Mouse (Mus musculus): ENCODE data around the gene 0610009B22Rik. TPM values are rescaled to one million over a fixed set of nuclear protein-coding genes. Genes with fewer than 3 reads are reported as not detected.

Gene 0610009B22Rik
- polyA plus RNA-seq, 1 experiment from 2014 or later: 95.4 TPM

DNA sequence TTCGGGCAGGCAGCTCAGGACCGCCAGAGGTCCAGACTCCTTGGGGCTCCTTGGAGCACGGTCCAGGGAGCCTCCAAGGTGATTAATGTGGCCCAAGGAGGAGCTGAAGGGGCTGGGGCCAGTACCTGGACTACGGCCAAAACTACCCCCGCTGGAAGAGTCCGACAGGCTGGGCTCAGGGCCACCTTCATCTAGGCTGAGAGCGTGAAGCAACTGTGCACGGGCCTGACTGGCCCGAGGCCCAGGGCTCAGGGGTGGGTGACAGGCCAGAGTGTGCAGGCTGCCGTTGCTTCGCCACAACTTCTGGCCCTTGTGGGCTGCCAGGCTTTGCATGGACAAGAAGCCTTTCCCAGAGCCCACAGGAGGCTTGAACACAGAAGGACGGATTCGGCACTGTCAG lies 43.4 kb downstream of the 0610009B22Rik start:
- H3K4me2 ChIP-seq: no peak overlapping the region
- H3K4me3 ChIP-seq (replicated peaks): no peak overlapping the region
- H3K4me1 ChIP-seq: peaks cover 23% of the 10 kb centered on the region
- no peaks in the 10 kb centered on the region for H3K9me3 ChIP-seq
- WGBS: 92% methylated on average over 13 of the region's 13 CpGs
- no peak for ATAC-seq (ENCODE audit: low FRiP score)
- H3K27ac ChIP-seq: no peak overlapping the region
- no peaks in the 10 kb centered on the region for H3K36me3 ChIP-seq (replicated peaks)
- no peak overlapping the region for H3K9ac ChIP-seq
- H3K27me3 ChIP-seq: peaks cover 18% of the 10 kb centered on the region

DNA sequence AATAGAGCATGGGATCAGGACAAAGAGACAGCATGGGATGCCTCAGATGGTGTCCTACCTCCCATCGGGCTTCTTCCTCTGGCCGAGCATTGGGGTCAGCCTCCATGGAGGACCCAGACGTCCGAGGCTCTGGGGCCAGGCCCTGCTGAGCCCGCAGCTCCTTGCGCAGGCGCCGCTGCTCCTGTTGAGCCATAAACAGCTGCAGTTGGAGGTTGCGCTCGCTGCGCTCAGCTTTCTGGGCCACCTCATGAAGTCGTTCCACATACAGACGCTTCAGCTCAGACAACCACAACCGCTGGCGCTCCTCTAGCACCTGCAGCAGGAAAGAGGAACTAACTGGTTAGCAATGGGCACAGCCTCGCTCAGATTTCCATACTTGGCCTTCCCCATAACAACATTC lies 44.5 kb downstream of the 0610009B22Rik start:
- Histone ChIP-seq H3K4me2 (no peak overlapping the region), H3K36me3 (replicated peaks) (no peaks in the 10 kb centered on the region), H3K27ac (no peak overlapping the region), H3K9me3 (no peaks in the 10 kb centered on the region), H3K9ac (no peak overlapping the region), H3K4me1 (peaks cover 12% of the 10 kb centered on the region), H3K4me3 (replicated peaks) (no peak overlapping the region), H3K27me3 (peaks cover 7% of the 10 kb centered on the region)
- 69% methylated on average over 16 of the region's 16 CpGs for WGBS
- ATAC-seq (ENCODE audit: low FRiP score): no peak

GRCm38 (mm10) chr11:51643761-51644160 lies 44.9 kb downstream of the 0610009B22Rik start:
- no peak for ATAC-seq (ENCODE audit: low FRiP score)
- Histone ChIP-seq H3K4me2 (no peak overlapping the region), H3K4me3 (replicated peaks) (no peak overlapping the region)

GRCm38 (mm10) chr11:51643202-51643601 lies 45.5 kb downstream of the 0610009B22Rik start:
- no peak overlapping the region for H3K4me3 ChIP-seq (replicated peaks)
- H3K36me3 ChIP-seq (replicated peaks): no peaks in the 10 kb centered on the region
- peaks cover 3% of the 10 kb centered on the region for H3K4me1 ChIP-seq
- no peak overlapping the region for H3K4me2 ChIP-seq
- H3K9ac ChIP-seq: no peak overlapping the region
- H3K27ac ChIP-seq: no peak overlapping the region
- H3K27me3 ChIP-seq: peaks cover 4% of the 10 kb centered on the region; the same call in 1 of the 2 replicates
- WGBS: 88% methylated on average over 9 of the region's 9 CpGs
- no peak for ATAC-seq (ENCODE audit: low FRiP score)
- H3K9me3 ChIP-seq: no peaks in the 10 kb centered on the region

More at GRCm38 (mm10) chr11:51643761-51644160, 44.9 kb downstream of the 0610009B22Rik start:
- 57% methylated on average over 15 of the region's 15 CpGs for WGBS
- no peak overlapping the region for H3K27ac ChIP-seq
- no peak overlapping the region for H3K9ac ChIP-seq
- H3K4me1 ChIP-seq: peaks cover 7% of the 10 kb centered on the region
- H3K9me3 ChIP-seq: no peaks in the 10 kb centered on the region
- H3K27me3 ChIP-seq: peaks cover 3% of the 10 kb centered on the region; the same call in 1 of the 2 replicates
- H3K36me3 ChIP-seq (replicated peaks): no peaks in the 10 kb centered on the region

DNA sequence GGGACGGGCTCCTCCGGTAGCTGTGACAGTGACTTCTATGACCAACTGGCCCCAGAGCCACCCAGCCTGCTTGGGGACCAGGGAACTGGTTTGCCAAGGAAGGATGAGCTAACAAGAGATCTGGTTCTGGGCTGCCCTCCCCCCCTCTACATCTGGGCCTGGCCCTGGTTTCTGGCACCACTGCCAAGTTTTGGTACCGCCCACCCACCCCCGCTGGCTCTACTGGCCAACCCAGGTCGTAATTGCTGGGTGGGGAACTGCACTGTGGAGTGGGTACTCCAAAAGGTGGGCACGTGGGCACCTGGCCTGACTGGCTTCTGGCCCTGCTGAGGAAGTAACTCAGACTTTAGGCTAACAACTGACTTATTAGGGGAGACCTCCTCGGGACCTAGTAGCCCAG lies 47.9 kb downstream of the 0610009B22Rik start:
- no peak overlapping the region for H3K4me3 ChIP-seq (replicated peaks)
- peaks cover 5% of the 10 kb centered on the region; the same call in 1 of the 2 replicates for H3K27me3 ChIP-seq
- H3K27ac ChIP-seq: no peak overlapping the region
- 87% methylated on average over 7 of the region's 7 CpGs for WGBS
- H3K9ac ChIP-seq: no peak overlapping the region
- no peak overlapping the region for H3K4me2 ChIP-seq
- peaks cover 14% of the 10 kb centered on the region for H3K4me1 ChIP-seq
- H3K9me3 ChIP-seq: no peaks in the 10 kb centered on the region
- H3K36me3 ChIP-seq (replicated peaks): no peaks in the 10 kb centered on the region
- ATAC-seq (ENCODE audit: low FRiP score): no peak

DNA sequence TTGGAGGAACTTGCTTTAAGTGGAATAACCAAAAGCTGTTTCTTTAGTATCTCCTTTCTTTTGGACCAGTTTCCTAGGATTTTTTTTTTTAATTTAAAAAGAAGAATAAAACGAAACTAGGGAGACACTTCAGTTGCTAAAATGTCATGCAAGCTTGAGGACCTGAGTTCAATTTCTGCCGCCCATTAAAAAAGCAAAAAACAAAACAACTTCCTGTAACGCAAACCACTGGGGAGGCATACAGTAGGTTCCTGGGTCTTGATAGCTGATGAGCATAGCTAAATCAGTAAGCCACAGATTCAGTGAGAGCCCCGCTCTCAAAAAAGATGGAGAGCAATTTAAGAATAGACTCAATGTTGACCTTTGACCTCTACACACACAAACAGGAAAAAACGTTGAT lies 50.2 kb downstream of the 0610009B22Rik start:
- H3K4me2 ChIP-seq: no peak overlapping the region
- no peaks in the 10 kb centered on the region for H3K36me3 ChIP-seq (replicated peaks)
- H3K9me3 ChIP-seq: no peaks in the 10 kb centered on the region
- ATAC-seq (ENCODE audit: low FRiP score): no peak
- H3K4me3 ChIP-seq (replicated peaks): no peak overlapping the region
- whole genome bisulfite sequencing: 77% methylated on average over 5 of the region's 5 CpGs
- peaks cover 5% of the 10 kb centered on the region; the same call in 1 of the 2 replicates for H3K27me3 ChIP-seq
- H3K9ac ChIP-seq: no peak overlapping the region
- H3K27ac ChIP-seq: no peak overlapping the region
- H3K4me1 ChIP-seq: peaks cover 27% of the 10 kb centered on the region

GRCm38 (mm10) chr11:51637971-51638414 lies 50.7 kb downstream of the 0610009B22Rik start:
- peaks cover 27% of the 10 kb centered on the region for H3K4me1 ChIP-seq
- no peaks in the 10 kb centered on the region for H3K36me3 ChIP-seq (replicated peaks)
- peak overlapping the region; percentile 42 for H3K4me2 ChIP-seq
- no peak overlapping the region for H3K4me3 ChIP-seq (replicated peaks)
- 4% methylated on average over 17 of the region's 17 CpGs for WGBS
- peaks cover 5% of the 10 kb centered on the region; the same call in 1 of the 2 replicates for H3K27me3 ChIP-seq
- ATAC-seq (ENCODE audit: low FRiP score): no peak
- H3K9me3 ChIP-seq: no peaks in the 10 kb centered on the region
- H3K9ac ChIP-seq: no peak overlapping the region
- no peak overlapping the region for H3K27ac ChIP-seq

- no peaks in the 10 kb centered on the region for H3K36me3 ChIP-seq (replicated peaks)
- WGBS: 6% methylated on average over 6 of the region's 6 CpGs
- H3K9me3 ChIP-seq: no peaks in the 10 kb centered on the region
- peaks cover 27% of the 10 kb centered on the region for H3K4me1 ChIP-seq
- H3K27ac ChIP-seq: peak overlapping the region; percentile 77
- peaks cover 5% of the 10 kb centered on the region; the same call in 1 of the 2 replicates for H3K27me3 ChIP-seq
- H3K4me2 ChIP-seq: peak overlapping the region; percentile 75
- ATAC-seq (ENCODE audit: low FRiP score): peak; percentile 59; the same call in 1 of the 2 replicates
- H3K4me3 ChIP-seq (replicated peaks): peak overlapping the region; percentile 67
- H3K9ac ChIP-seq: peak overlapping the region; percentile 74
These were observed 52.4 kb downstream of the 0610009B22Rik start for GRCm38 (mm10) chr11:51636323-51636684.

- peaks cover 5% of the 10 kb centered on the region; the same call in 1 of the 2 replicates for H3K27me3 ChIP-seq
- H3K36me3 ChIP-seq (replicated peaks): no peaks in the 10 kb centered on the region
- H3K4me3 ChIP-seq (replicated peaks): peak within 1 kb of the TSS; percentile 67
- H3K4me1 ChIP-seq: peaks cover 27% of the 10 kb centered on the region
- peak within 1 kb of the TSS; percentile 74 for H3K9ac ChIP-seq
- under 1% methylated on average over 60 of the region's 61 CpGs for WGBS
- H3K4me2 ChIP-seq: peak within 1 kb of the TSS; percentile 75
- ATAC-seq (ENCODE audit: low FRiP score): peak; percentile 87
- peak within 1 kb of the TSS; percentile 77 for H3K27ac ChIP-seq
- H3K9me3 ChIP-seq: no peaks in the 10 kb centered on the region
These were observed 53.0 kb downstream of the 0610009B22Rik start, which contains the start of gene Rmnd5b for GRCm38 (mm10) chr11:51635525-51636322. Rmnd5b (minus strand) TSS chr11:51635896.

Other genes with a start within 250 kb of the 0610009B22Rik start
- gene Phykpl, start 104.1 kb downstream of the 0610009B22Rik start, polyA plus RNA-seq (2016; fragmentation: Nextera tagmentation; extraction: Ambion mirVana): 15.1 and 16.4 TPM in 2 replicates
- gene Hnrnpab, start 82.0 kb downstream of the 0610009B22Rik start, polyA plus RNA-seq (2016; fragmentation: Nextera tagmentation; extraction: Ambion mirVana): 853 and 874 TPM in 2 replicates
- 126 and 131 TPM in 2 replicates for gene Nhp2, start 69.1 kb downstream of the 0610009B22Rik start, polyA plus RNA-seq (2016; fragmentation: Nextera tagmentation; extraction: Ambion mirVana)
- 43.4 and 44.7 TPM in 2 replicates for gene Rmnd5b, start 53.0 kb downstream of the 0610009B22Rik start, polyA plus RNA-seq (2016; fragmentation: Nextera tagmentation; extraction: Ambion mirVana)
- gene N4bp3, start 38.0 kb downstream of the 0610009B22Rik start, polyA plus RNA-seq (2016; fragmentation: Nextera tagmentation; extraction: Ambion mirVana): 9.5 and 10.5 TPM in 2 replicates
- gene D930048N14Rik, start 37.9 kb downstream of the 0610009B22Rik start, polyA plus RNA-seq (2016; fragmentation: Nextera tagmentation; extraction: Ambion mirVana): 0.66 and 0.91 TPM in 2 replicates
- 14.7 and 14.8 TPM in 2 replicates for gene Sec24a, start 74.8 kb upstream of the 0610009B22Rik start, polyA plus RNA-seq (2016; fragmentation: Nextera tagmentation; extraction: Ambion mirVana)
- gene Sar1b, start 74.8 kb upstream of the 0610009B22Rik start, polyA plus RNA-seq (2016; fragmentation: Nextera tagmentation; extraction: Ambion mirVana): 115 and 117 TPM in 2 replicates
- gene Jade2, start 168.8 kb upstream of the 0610009B22Rik start, polyA plus RNA-seq (2016; fragmentation: Nextera tagmentation; extraction: Ambion mirVana): 0.49 and 0.65 TPM in 2 replicates

Measured in forebrain, embryonic 12.5 days (tissue).